Mouse (Mus musculus) spleen, postnatal 14 days (tissue): Measurements from ENCODE around the gene Saxo1.

Source experiments
- DNase-seq, 2 experiments: peaks; one replicate each; pipeline ENCODE4 v3.0.0; 2021 to 2022; ENCODE audit warnings: low spot score in 2 of 2

The Saxo1 gene

DNA sequence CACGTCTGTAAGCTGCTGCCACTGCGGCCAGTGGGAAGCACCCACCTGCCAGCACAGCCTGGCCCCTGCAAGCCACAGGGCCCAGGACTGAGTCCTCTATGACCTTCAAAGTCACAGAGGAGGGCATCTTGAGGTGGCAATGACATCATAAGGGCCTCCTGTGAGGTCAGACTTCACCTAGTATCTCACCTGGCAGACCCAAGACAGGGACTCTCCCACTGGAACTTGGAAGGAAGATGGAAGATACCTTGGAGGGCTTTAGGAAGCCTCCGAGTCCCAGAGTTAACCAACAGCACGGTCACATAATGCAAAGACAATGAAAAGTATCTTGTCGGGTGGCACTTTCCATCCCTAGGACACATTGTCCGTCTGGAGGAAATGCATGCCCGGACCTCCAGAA is at the start of gene Saxo1:
Gene Saxo1 (minus strand): TSS at position 101 of the 400 bp plus-strand sequence.
- DNase-seq: no peak

DNA sequence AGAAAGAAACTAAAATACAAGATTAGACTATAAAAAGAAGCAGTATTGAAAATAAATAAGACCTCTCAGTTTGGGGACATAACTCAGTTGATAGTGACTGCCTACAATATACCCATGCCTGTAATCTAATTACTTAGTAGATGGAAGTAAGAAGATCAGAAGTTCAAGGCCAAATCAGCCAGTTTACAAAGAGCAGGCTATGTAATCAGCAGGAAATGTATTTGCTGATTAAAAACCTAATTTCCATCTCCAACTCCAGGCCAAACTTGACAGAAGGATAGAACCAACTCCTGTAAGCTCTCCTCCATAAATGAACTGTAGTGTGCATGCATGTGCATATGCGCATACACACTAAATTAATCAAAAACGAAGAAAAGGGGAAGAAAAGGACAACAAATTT is 33.2 kb upstream of the Saxo1 start:
- no peak for DNase-seq

DNA sequence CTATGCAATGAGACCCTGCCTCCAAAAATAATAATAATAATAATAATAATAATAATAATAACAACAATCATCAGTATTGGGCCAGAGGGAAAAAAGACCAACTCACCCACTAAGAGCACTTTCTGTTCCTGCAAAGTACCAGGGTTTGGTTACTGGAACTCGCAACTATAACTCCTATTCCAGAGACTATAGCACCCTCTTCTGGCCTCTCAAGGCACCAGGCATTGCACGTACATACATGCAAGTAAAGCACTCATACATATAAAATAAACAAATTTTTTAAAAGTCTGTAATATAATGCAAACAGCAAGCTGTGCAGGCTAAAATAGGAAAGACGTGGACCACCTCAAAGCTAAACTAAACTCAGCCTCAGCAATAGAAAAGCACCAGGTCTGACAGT is 30.1 kb upstream of the Saxo1 start:
- peak in 1 of 2 experiments; percentile 37 for DNase-seq

DNA sequence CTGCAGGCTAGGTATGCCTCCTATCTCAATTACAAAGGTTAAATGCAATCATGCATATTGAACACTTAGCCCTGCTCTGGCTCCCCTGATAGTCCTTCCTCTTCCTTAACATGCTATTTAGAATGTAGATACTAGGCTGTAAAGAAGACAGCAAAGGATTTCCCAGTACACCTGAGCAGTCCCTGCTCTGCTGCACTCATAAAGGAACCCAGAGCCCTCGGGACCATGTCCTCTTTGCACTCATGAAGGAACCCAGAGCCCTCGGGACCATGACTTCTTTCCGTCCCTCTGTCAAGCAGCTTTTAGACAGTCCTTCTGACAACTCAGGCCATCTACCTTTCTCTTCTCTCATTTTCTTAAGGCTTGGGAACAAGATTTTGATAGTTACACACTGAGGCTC is 22.5 kb upstream of the Saxo1 start:
- DNase-seq: no peak

DNA sequence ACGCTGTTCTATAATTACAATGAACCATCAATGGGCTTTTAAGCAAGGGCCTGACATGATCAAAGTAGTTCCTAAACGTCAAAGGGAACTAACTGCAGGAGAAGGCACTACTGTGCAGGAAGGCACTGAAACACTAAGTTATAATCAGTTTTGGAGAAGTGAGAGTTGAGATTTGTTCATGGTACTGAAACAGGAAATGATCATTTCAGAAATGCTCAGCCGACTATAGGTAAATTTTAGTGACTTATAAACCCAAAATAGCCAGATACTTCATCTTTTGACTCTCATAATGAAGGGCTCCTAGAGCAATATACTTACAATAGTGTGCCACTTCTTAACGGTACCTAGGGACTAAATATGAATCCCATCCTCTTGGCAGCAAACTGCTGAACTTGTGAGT is 21.9 kb upstream of the Saxo1 start:
- no peak for DNase-seq

DNA sequence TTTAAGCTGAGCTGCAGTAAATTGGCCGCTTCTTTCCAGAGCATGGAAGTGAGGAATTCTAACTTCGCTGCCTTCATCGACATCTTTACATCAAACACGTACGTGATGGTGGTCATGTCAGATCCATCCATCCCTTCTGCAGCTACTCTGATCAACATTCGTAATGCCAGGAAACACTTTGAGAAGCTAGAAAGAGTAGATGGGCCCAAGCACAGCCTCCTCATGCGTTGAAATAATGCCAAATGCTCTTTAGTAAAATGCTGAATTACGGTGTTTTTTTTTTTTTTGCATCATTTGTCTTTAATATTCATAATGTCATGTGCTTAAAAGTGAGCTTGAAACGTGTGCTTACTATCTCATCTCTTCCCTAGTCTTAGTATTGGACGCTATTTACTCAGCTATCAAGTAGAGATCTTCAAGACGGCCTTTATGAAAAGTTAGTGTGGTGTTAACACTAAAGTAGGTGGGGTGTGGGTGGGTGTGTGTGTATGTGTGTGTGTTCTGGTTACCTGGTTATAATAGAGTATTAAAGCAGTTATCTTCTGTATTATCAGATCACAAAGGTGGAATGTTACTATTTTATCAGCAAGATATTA is 18.6 kb upstream of the Saxo1 start:
- no peak for DNase-seq

DNA sequence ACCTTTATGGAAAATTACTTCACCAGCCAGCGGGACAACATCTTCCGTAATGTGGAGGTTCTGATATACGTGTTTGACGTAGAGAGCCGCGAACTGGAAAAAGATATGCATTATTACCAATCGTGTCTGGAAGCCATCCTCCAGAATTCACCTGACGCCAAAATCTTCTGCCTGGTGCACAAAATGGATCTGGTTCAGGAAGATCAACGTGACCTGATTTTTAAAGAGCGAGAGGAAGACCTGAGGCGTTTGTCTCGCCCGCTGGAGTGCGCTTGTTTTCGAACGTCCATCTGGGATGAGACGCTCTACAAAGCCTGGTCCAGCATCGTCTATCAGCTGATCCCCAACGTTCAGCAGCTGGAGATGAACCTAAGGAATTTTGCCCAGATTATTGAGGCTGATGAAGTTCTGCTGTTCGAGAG is 18.0 kb upstream of the Saxo1 start:
- DNase-seq: peak in 1 of 2 experiments; percentile 8

DNA sequence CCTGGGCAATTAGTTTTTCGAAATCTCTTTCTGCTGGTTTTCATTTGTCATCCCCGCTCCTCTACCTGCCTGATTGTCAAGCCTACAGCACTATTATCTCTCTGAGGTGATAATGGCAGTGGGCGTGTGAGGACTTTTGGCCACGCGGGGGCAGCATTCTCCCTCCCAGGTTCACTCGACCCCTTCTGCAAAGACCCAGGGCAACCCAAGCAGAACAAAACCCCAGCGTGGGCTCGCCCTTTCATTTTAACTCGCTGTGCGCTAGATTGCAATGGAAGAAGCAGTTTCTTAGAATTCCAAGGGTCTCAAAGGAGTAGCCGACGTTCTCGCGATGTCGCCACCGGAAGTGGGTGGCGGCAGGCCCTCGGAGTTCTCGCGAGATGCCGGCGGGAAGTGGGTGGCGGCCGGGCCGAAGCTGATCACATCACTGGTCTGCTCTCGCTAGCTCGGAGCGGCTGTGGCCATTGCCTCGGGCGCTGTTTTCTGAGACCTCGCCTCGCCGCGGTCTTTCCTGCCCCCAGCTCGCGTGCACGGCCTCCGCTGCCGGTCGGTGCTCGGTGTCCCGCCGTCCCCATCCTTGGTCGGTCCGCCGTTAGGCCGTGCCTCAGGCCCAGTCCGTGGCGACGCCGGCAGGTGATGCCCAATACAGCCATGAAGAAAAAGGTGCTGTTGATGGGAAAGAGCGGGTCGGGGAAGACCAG is 17.3 kb upstream of the Saxo1 start, which contains the start of gene Rraga:
Gene Rraga (plus strand): TSS at position 386 of the 701 bp plus-strand sequence.
- DNase-seq: peak; percentile 92 to 96

DNA sequence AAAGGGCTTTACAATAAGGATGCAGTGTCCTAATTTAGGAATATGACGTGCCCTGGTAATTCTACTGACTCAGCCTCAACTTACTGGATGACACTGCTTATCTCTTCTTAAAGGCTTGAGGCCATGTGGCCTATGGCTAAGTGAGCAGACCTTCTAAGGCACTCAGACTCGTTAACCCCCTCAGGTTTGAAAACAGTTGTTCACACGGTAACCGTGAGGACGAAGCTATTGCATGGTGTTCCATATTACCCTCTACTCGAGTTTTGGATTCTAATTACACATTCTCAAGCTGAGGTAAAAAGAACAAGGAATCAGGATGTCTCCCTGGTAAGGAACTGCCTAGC is 16.8 kb upstream of the Saxo1 start:
- DNase-seq: no peak

DNA sequence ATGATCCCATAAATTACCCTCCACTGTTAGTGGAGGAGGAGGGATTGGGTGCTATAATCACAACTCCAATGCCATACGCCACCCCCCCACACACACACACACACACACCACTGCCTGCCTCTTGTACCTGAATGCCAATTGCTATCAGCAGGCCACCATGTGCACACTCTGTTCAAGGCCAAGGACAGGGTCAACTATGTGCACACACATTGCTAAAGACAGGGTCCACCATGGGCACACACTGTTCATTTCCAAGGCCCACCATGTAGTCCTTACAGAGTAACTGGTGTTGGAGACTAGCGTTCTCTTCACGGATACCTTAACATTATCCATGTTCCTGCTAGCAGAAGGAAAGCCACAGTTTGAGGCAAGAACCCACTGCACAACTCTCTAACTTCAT is 2.9 kb upstream of the Saxo1 start:
- DNase-seq: no peak

DNA sequence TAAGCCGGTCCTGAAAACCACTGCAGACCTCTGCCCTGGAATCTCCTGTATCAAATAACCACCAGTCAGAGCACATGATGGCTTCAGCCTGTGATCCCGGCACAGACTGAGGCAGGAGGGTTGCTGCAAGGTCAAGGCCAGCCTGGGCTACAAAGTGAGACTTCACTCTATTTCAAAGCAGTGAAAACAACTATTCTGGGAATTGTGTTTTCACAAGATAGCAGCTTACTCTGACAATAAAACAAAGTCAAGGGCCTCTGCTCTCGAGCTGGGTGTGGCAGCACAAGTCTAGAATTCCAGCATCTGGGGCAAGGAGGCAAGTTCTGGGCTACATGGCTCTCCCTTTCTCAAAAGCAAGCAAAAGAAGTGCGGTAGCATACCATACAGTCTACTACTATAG is 878 bp upstream of the Saxo1 start:
- DNase-seq: no peak

DNA sequence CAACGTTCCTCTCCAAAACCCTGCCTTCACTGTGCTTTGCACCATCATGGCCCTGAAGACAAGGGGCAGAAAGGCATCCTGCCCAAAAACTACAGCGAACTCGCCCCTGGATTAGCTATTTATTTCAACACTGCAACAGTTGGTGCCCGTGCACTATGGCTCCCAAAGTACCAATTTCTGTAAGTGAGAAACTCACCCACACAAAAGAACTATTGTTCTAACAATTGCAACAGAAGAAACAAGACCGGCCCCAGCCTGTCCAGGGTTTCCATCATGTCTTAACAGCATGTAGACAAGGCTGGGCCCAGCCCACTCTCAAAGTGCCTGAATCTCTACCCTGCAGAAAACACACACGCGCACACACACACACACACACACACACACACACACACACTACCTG is 757 bp downstream of the Saxo1 start:
- DNase-seq: no peak

DNA sequence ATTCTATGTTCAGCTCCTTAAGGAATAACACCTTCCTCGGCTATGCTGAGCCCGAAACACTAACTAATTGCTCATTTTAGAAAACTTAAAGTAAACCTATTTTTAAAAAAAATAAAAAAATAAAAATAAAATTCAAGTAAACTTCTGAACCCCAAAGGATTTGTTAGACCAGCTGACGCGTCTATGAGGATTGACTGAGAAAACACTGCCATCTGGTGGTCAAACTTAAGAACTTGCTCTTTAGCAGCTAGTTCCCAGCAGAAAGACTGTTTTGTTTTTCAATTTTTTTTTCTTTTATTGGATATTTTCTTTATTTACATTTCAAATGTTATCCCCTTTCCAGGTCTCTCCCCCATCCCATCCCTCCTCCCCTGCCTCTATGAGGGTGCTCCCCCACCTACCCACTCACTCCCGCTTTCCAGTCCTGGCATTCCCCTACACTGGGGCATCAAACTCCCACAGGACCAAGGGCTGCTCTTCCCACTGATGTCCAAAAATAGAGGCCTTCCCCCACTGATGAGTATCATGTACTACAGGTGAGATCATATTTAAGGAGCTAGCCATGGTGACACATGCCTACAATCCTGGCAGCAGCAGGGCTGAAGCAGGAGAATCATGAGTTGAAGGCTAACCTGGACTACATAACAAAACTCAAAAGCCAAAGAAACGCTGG is 3.0 kb downstream of the Saxo1 start:
- DNase-seq: no peak

DNA sequence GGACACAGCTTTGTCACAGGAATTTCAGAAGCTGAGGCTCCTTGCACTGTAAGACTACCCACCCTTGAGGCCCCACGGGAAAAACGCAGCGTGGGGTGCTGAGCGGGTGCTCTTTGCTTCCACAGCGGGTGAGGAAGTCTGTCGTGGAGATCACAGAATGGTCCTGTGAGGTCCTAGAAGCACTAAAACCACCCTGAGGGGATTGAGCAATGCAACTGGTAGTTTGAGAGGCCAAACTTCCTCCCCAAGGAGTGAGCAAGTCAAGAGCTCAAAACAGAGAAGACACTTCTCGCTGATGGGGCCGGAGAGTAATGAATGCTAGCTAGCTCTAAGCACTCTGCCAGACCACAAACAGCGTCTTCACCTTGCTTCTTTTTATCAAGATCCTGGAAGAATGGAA is 9.8 kb downstream of the Saxo1 start:
- DNase-seq: no peak

DNA sequence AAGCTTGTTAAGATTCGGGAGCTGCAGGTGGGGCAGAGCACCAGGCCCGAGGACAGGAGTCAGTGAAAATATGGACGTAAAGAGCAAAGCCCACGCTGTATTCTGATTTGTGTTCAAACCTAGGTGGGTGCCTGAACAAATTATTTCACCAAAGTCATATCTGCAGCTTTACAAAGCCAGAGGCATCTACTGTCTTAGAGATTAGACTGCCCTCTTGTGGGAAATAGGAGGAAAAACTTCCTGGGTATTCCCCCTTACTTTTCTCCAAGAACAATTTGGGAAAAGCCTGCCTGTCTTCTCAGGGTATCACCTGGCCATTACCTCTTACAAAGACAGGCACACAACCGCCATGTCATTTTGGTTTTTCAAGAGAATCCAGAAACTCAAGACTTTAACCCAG is 12.5 kb downstream of the Saxo1 start:
- no peak for DNase-seq

DNA sequence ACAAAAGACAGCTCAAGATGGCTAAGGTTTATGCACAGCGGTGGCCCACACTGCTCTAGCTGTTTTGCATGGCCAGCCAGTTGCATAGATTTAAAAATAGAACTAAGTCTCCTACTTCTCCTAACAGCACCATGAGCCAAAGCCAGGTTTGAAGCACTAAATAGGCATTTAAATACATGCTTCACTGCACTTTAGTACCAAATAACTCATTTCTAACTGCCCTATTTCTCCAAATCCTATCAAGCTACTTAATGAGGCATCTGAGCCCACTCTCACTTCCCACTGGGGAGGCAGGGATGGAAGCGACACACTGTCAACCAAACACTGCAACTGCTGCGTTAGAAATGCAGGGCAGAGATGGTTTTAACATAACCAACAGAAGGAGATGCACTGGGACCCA is 14.1 kb downstream of the Saxo1 start:
- DNase-seq: no peak

DNA sequence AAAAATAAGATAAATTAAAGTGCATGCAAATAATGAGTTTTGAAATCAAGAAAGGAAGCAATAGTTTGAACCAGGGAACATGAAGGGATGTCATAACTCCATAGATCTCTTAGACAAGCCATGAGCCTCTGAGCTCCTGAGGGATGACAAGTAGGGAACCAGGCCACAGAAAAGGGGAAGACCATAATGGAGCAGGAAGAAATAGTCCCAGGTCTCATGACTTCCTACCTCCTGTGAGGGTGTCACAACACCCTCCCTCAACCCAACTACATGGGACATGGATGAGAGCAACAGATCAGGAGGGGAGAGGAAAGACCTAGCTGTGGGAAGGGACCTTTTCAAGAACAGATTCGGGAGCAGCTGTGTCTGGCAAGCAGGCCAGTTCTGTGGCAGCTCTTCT is 16.6 kb downstream of the Saxo1 start:
- DNase-seq: no peak

DNA sequence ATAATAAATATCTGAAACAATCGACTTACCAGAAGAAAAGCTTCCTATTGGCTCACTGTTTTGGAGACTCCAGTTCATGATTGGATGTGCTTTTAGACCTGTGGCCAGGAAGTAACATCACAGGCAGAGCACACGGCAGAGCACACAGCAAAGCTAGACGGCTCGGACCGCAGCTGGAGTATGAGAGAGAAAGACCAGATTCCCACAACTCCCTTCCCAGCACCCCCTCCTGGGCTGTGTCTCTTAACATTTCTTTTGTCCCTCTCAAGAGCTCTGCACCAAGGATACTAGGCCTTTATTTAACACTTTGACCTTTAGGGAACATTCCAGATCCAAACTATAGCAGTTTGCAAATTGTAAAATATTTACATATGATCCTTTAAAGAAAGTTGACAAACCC is 19.2 kb downstream of the Saxo1 start:
- DNase-seq: no peak

DNA sequence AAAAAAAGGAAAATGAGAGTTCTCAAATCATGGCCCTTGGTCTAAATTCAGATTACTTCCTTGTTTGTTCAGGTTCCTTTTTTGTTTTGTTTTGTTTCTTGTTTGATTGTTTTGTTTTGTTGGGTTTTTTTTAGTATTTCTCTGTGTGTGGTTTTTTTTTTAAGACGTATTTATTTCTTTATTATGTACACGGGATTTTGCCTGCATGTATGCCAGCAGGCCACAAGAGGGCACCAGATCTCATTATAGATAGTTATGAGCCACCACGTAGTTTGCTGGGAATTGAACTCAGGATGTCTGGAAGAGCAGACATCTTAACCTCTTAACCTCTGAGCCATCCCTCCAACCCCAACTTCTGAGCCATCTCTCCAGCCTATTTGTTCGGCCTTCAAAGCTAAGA is 20.2 kb downstream of the Saxo1 start:
- DNase-seq: peak in 1 of 2 experiments; percentile 16

DNA sequence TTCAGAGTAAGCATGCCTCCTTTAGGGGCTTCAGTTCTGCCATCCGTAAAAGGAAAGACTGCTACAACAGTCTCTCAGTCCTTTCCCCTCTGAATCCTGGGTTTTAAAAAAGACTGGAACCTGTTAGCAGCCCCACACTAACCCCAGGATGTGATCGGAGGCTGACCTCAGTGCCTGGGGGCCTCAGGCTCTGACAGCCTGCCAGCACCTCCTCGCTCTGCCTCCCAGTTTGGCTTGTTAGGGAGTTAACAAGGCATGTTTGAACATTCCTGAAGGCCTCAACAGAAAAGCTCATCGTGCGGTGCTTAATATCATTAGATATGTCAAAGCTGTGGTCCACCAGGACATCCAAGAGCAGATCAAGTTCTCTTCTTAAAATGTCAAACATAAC is 24.0 kb downstream of the Saxo1 start:
- no peak for DNase-seq

DNA sequence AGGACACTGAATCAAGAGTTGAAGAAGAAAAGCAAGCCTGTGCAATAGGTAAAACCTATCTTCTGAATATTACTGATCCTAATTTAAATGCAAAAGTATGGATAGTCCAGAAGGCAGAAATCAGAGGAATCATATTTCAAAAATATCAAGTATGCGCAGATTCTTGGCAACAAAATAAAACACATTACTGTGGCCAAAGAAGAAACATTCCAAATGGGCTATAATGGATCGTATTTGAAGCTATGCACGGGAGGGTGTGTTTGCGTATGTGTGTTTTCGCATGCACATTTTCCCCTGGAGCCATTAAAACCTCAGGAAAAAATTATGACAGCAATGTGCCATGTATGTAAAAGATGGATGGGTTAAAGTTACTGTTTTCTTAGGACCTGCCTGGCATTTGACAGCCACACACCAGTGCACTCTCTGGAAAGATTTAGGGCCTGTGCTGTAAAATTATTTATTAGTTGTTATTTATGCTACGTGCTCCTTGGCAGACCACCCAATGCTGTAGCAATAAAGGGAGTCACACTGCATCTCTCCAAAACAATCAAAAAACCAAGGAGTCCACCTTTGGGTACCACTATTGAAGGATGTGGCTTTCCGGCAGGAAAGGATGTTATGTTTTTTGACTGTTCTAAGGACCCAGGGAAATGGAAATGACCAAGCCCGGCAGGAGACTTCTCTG is 24.6 kb downstream of the Saxo1 start:
- DNase-seq: no peak

DNA sequence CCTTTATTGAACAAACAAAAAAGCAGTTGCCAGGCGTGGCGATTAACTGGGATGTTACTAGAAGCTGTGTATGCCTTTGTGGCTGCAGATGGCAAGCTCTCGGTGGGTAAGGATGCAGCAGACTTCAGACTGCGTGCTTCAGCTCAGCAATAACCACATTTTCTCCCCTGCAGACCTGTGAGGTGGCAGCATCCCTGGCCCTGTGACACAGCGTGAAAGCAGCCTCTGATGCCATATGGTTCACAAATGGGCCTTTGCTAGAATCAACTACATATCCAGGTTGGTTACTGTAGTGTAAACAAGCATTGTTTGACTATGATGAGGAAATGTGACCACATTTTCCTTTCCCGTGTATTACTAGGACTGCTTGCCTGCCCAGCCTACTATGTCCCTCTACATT is 29.0 kb downstream of the Saxo1 start:
- no peak for DNase-seq
